Mouse (Mus musculus): ENCODE results near the gene Slc39a3. TPM values are rescaled to one million over a fixed set of nuclear protein-coding genes. Genes with fewer than 3 reads are reported as not detected.
"Not testable (repeated sequence)": the region's sequence is repeated elsewhere in the genome, so short reads cannot be mapped to it uniquely, and the experiment has no call there.

Slc39a3 gene
- total RNA-seq, 2 experiments from 2014 or later = 69.6 to 71.4 TPM

GRCm38 (mm10) chr10:81045246-81045645 is 8.0 kb upstream of the Slc39a3 start:
- DNase-seq = not testable (repeated sequence)

DNA sequence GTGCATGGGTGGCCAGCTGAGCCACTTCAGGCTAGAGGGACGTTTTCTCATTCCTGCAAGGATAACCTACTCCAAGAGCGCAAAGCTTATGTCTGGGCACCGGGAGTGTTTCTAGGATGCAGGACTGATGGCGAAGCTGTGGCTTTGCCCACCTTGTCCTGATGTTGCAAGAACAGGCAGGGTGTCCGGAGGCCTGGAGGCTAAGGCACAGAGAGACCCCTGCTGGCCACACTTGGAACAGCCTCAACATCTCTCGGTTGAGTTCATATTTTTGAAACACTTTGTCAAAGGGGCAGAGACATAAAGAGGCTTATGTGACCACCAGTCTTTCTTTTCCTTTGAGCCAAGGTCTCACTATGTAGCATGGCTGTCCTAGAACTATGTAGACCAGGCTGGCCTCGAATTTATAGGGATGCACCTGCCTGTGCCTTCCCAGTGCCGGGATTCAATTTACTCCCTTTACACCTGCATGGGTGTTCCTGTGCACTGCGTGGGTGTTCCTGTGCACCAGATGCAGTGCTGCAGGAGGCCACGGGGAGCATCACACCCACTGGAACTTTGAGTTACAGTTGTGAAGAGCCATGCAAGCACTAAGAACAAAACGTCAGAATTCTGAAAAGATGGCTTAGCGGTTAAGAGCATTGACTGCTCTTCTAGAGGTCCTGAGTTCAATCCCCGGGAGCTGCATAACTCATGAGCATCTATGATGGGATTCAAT is 4.4 kb upstream of the Slc39a3 start:
- DNase-seq = peak; percentile 66 to 67

GRCm38 (mm10) chr10:81036251-81036650 is 975 bp downstream of the Slc39a3 start:
- no peak for DNase-seq

DNA sequence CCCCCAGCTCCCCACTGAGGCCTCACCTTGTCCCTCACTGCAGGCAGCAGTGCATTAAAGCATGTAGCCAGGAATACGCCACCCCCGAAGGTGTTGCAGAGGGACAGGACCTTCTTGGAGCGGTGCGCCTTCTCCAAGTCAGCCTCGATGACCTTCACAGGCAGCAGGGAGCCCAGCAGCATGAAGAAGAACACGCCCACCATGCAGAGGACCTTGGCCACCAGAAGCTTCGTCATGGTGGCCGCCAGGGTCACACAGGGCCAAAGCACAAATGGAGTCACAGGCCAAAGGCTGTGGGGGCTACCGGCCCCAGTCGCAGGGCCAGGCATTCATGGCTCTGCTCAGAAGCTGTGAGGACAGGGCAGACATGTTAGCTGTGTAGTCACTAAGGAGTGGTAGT is 3.6 kb downstream of the Slc39a3 start:
- no peak for DNase-seq

DNA sequence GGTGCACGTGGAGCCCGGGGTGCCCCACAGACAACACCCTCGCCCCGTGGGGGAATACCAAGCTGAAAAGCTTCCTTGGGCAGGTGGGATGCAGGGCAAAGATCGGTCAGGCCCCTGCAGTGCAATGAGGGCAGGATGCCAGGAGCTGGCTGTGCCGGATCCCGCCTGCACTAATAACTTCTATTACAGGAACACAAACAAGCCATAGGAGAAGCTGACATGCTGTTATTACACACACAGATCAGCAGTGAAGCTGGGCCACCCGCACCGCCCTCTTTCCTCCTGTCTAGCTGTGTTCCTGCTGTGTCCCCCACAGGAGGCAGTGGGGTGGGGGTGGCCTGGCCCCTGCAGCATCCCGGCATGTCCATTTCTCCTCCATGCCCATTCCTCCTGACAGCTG is 8.2 kb downstream of the Slc39a3 start:
- DNase-seq = peak; percentile 45 to 52

DNA sequence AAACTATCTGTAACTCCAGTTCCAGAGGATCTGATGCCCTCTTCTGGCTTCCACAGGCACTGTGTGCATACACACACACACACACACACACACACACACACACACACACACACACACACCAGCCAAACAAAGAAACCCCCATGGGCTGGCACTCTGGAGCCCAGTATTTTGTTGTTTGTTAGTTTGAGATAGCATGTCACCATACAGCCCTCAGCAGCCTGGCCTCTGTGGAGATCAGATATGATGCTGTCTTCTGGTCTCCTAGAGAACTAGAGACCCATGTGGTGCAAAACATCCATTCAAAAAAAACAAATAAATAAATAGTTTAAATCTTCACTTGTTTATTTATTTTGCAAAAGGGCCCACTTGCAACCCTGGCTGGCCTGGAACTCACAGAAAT is 9.0 kb downstream of the Slc39a3 start:
- no peak for DNase-seq

- no peak for DNase-seq
Measured at GRCm38 (mm10) chr10:81027331-81027730, 9.9 kb downstream of the Slc39a3 start.

- DNase-seq = no peak
Measured at GRCm38 (mm10) chr10:81026857-81027256, 10.4 kb downstream of the Slc39a3 start.

DNA sequence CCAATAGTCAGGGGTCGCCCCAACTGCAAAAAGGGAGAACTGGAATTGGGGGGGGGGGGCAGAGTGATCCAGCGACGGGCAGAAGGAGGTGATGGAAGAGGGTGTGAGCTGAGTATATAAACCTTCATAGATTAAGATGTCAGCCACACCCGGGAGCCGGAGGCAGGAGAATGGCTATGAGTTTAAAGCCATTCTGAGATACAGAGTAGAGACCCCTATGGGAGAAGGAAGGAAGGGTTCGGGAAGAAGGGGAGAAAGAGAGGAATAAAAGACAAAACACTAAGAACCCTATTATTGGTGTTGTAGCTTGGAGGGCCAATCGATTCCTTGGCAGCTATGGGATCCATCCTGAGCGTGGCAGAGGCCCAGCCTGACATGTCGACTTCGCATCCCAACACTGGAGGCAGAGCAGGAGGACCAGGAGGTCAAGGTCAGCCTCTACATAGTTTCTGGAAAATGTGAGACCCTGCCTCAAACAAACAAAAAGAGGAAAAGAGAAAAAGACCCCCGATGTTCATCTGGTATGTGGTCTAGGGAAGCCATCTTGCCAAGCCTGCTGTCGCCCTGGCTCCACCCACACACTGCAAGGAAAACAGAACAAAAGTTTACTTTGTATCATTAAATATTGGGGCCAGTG is 11.5 kb downstream of the Slc39a3 start, which contains the start of gene Diras1:
Diras1 (minus strand) TSS at position 24 of the 637 bp plus-strand sequence.
- no peak for DNase-seq

- no peak for DNase-seq
Measured at GRCm38 (mm10) chr10:81025047-81025621, 12.1 kb downstream of the Slc39a3 start.

GRCm38 (mm10) chr10:81024346-81024937 is 12.8 kb downstream of the Slc39a3 start:
- no peak for DNase-seq

DNA sequence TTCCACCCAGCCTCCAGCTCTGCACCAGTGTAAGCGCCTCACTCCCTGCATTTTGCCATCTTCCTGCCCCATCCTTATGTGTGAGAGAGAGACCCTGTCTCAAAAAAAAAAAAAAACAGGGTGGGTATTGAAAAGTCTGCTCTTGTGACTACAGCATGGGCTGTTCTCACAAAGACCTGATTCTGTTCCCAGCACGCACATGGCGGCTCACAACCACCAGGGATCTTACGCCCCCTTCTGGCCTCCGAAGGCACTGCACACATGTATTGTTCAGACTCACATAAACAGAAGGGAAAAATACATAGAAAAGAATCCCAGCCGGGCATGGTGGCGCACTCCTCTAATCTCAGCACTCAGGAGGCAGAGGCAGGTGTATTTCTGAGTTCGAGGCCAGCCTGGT is 14.5 kb downstream of the Slc39a3 start:
- DNase-seq = no peak

GRCm38 (mm10) chr10:81021547-81022110 is 15.6 kb downstream of the Slc39a3 start:
- no peak for DNase-seq

DNA sequence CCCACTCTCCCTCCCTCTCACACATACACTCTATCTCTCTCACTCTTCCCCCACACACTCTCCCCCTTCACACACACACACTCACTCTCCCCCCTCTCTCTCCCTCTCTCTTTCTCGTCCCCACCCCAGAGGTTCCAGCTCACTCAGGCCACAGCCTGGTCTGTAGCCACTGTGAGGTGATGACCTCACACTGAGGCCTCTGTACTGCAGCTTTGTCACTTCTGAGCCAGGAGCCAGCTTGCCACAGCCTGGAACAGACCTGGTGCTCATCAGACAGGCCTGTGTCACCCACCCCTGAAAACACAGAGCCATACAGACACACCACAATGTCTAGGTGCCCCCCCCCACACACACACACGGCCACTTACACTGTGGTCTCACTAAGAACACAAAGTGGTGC is 17.0 kb downstream of the Slc39a3 start:
- DNase-seq = no peak

DNA sequence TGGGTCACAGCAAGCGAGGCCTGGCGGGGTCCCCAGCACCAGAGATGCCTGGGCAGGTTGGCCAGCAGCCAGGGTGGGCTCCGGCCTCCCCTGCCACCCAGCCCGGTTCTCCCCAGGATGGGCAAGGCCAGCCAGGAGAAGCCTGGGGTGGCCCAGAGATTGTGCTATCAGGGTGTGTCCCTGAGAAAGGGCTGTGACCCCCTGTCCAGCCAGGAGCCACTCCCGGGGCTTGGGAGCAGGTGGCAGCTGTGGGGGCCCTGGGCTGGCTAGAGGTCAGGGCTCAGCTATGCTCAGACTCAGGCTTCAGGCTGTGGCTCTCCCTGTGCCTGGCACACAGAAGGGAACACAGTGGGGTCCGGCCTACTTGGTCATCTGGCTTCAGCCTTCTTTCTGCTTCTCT is 17.5 kb downstream of the Slc39a3 start:
- DNase-seq = no peak

- no peak for DNase-seq
Measured at GRCm38 (mm10) chr10:81018326-81018725, 18.9 kb downstream of the Slc39a3 start.

DNA sequence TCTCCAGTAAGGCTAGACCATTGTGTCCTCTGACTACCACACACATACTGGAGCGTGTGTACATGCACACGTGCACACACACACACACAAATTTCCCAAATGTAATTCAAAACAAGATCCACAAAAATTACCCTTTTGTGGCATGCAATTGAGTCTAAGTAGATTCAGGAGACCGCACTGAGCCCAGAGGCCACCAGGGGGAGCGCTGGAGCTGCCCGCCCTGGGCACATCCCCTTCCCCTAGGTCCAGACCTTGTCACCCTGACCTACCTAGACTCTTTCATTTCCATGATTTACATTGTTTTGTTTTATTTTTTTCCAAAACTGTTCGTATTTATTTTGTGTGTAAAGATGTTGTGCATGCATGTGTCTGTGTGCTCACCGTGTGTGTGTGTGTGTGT is 20.6 kb downstream of the Slc39a3 start:
- no peak for DNase-seq

GRCm38 (mm10) chr10:81015666-81016065 is 21.6 kb downstream of the Slc39a3 start:
- no peak for DNase-seq

- peak; percentile 99 for DNase-seq
Measured at GRCm38 (mm10) chr10:81014393-81015384, 22.5 kb downstream of the Slc39a3 start, which contains the start of gene Gng7. Gng7 (minus strand) TSS chr10:81014945.

- no peak for DNase-seq
Measured at GRCm38 (mm10) chr10:81010851-81011250, 26.4 kb downstream of the Slc39a3 start.

DNA sequence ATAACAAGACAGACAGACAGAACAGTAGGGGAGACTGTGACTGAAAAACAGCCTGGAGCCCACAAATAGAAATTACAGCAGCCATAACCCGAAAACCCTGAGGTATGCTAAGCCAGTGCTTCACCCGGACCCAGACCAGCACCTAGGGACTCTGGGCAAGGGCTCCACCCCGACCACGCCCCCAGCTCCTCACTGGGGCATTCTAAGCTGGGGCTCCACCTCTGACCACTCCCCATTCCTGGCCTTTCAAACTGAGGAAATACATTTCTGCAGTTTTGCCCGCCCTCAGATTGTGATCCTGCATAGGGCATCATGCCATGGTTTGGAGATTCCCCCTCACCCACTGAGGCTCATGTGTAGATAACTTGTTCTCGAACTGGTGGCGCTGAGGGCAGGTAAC is 30.0 kb downstream of the Slc39a3 start:
- no peak for DNase-seq
